Mouse (Mus musculus): ENCODE data around the gene Map6. TPM values are rescaled to one million over a fixed set of nuclear protein-coding genes. Genes with fewer than 3 reads are reported as not detected.

Map6 gene
- polyA plus RNA-seq, 1 experiment from 2014 or later = 57.0 TPM

Other genes with a start within 250 kb of the Map6 start
- gene Uvrag, start 126.3 kb upstream of the Map6 start, polyA plus RNA-seq (2014; fragmentation: Nextera tagmentation; extraction: Ambion mirVana) = 11.2 and 12.0 TPM in 2 replicates
- gene Dgat2, start 84.7 kb upstream of the Map6 start, polyA plus RNA-seq (2014; fragmentation: Nextera tagmentation; extraction: Ambion mirVana) = 12.7 and 15.5 TPM in 2 replicates
- 10.1 and 10.3 TPM in 2 replicates for gene Mogat2, start 28.8 kb upstream of the Map6 start, polyA plus RNA-seq (2014; fragmentation: Nextera tagmentation; extraction: Ambion mirVana)
- gene Serpinh1, start 85.8 kb downstream of the Map6 start, polyA plus RNA-seq (2014; fragmentation: Nextera tagmentation; extraction: Ambion mirVana) = 337 and 339 TPM in 2 replicates
- gene Gdpd5, start 114.0 kb downstream of the Map6 start, polyA plus RNA-seq (2014; fragmentation: Nextera tagmentation; extraction: Ambion mirVana) = 32.5 and 39.9 TPM in 2 replicates
- gene Klhl35, start 198.6 kb downstream of the Map6 start, polyA plus RNA-seq (2014; fragmentation: Nextera tagmentation; extraction: Ambion mirVana) = 25.8 and 31.4 TPM in 2 replicates
- 687 and 719 TPM in 2 replicates for gene Rps3, start 216.3 kb downstream of the Map6 start, polyA plus RNA-seq (2014; fragmentation: Nextera tagmentation; extraction: Ambion mirVana)